Mouse (Mus musculus) mouse embryonic stem cell (cell line): ENCODE results near the gene Retreg2.

Source experiments
- in situ Hi-C, 2 experiments: fragments of 300-500 bp; cut with MboI; formaldehyde crosslinking; loops; 1 replicate in 1 of 2; 3 replicates in 1 of 2; pipeline ENCODE4 v1.14.3; 2019 to 2020; ENCODE audit warnings: low sequenced_read_pairs in 2 of 2, low pct_unique_long_range_greater_than_20kb in 1 of 2, mixed read lengths in 1 of 2; ENCODE audit not compliant: unreplicated experiment in 1 of 2

The Retreg2 gene

DNA sequence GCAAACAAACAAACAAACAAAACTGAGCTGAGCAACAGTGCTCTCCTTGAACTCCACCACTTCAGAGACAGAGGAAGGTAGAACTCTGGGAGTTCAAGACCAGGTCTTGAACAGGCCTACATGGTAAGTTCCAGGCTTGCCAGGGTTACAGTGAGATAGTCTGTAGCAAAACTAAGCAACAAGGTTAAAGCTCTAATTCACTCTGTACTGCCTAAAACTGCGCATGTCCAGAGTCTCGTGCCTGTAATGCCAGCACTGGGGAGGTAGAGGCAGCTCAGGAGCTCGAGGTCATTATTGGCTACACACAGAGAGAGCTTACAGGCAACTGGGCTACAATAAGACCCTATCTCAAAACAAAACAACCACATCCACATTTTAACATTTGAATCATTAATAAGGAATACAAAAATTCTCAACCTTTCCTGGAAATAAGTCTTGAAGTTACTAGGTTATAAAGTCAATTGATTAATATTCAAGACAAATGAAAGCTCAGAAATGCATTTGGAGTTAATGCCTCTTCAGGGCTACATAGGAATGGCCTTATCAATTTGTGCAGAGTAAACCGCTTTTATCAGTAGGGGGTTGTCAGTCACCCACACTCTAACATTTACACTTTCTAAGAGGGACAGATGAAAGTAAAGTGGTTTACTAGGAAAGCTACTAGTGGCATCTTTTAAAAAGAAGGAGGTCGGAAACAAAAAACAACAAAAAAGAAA lies 17.1 kb downstream of the Retreg2 start:
- in situ Hi-C loops: no loop called here

DNA sequence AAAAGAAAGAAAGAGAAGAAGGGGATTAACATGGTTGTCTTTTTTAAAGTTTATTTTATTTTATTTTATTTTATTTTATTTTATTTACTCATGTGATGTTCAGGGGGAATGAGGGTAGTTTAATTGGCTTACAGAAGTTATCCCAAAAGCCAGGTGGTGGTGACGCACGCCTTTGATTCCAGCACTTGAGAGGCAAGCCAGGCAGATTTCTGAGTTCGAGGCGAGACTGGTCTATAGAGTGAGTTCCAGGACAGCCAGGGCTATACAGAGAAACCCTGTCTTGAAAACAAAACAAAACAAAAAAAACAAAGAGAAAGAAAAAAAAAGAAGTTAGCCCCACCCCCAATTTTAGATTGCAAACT lies 17.7 kb downstream of the Retreg2 start:
- in situ Hi-C loops: no loop called here

GRCm38 (mm10) chr1:75168093-75168471 lies 25.5 kb downstream of the Retreg2 start:
- in situ Hi-C loops: no loop called here

GRCm38 (mm10) chr1:75168472-75169464 lies 26.2 kb downstream of the Retreg2 start, which contains the start of gene Zfand2b:
Zfand2b (plus strand) TSS chr1:75168646.
- in situ Hi-C loops: no loop called here

GRCm38 (mm10) chr1:75179334-75180104 lies 36.9 kb downstream of the Retreg2 start:
- in situ Hi-C loops: loop anchor here in 1 of 2 experiments (10.0 kb wide), 1 partner anchor 75 kb away; no protein-coding TSS in a partner anchor

- in situ Hi-C loops: loop anchor here in 1 of 2 experiments (10.0 kb wide), 1 partner anchor 75 kb away; no protein-coding TSS in a partner anchor
Measured at GRCm38 (mm10) chr1:75180105-75180590, 37.6 kb downstream of the Retreg2 start, which contains the start of gene Abcb6. Abcb6 (minus strand) TSS chr1:75180392.

GRCm38 (mm10) chr1:75180741-75181140 lies 38.2 kb downstream of the Retreg2 start:
- in situ Hi-C loops: loop anchor here in 1 of 2 experiments (10.0 kb wide), 1 partner anchor 74 kb away; no protein-coding TSS in a partner anchor

- in situ Hi-C loops: loop anchor here in 1 of 2 experiments (10.0 kb wide), 1 partner anchor 73 kb away; no protein-coding TSS in a partner anchor
Measured at GRCm38 (mm10) chr1:75181377-75181870, 38.8 kb downstream of the Retreg2 start.

DNA sequence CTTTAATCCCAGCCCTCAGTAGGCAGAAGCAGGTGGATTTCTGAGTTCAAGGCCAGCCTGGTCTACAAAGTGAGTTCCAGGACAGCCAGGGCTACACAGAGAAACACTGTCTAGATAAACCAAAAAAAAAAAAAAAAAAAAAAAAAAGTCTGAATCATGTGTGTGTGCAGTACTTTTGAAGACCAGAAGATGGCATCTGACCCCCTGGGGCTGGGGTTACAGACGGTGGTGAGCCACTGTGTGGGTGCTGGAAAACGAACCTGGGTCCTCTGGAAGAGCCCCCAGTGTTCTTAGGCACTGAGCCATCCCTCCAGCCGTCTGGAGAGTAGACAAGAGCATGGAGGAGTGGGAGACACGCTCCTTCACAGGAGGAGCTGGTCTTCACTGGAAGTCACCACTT lies 39.6 kb downstream of the Retreg2 start:
- in situ Hi-C loops: loop anchor here in 1 of 2 experiments (10.0 kb wide), 1 partner anchor 73 kb away; no protein-coding TSS in a partner anchor

DNA sequence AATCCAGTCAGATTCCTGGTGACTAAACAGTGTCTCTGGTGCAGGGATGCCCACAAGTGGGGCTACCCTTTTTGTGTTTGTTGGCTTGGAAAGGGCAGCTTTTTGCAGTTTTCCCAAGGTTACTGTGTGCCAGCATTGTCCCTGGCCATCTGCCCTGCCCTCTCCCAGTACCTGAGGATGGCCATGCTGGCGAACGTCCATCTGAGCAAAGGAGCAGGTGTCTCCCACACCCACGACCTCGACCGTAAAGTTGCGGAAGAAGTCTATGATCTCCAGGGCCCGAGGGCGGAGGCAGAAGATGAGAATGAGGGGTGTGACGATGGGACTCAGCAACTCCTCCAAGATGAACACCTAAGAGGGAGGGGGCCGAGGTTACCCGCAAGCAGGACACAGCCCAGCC lies 42.9 kb downstream of the Retreg2 start:
- in situ Hi-C loops: loop anchor here in 1 of 2 experiments (10.0 kb wide), 1 partner anchor 69 kb away; no protein-coding TSS in a partner anchor

GRCm38 (mm10) chr1:75187126-75187525 lies 44.5 kb downstream of the Retreg2 start:
- in situ Hi-C loops: loop anchor here in 1 of 2 experiments (10.0 kb wide), 1 partner anchor 68 kb away; no protein-coding TSS in a partner anchor

DNA sequence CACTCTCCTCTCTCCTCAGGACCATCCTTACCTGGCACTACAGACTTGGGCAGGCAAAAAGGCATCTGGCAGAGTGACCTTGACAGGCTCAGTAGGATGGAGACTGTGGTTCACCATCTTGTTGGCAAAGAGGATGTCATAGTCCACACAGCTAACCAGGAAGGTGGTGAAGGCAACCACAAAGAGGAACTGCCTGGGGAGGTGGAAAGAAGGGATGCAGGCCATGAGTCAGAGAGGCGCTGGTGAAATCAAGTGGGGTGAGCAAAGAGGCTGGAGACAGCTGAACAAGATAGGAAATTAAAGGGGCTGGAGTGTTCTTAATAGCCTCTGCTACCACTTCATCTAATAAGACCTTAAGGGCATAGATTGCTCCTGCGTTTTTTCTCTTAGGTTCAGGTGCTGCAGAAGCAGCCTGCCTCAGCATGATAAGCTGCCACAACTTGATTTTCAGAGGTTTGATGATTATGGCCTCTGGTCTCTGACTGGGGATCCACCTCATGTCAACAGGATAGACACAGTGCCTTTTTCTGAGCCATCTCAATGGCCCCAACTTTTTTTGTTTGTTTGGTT lies 45.4 kb downstream of the Retreg2 start:
- in situ Hi-C loops: loop anchor here in 1 of 2 experiments (10.0 kb wide), 1 partner anchor 67 kb away; no protein-coding TSS in a partner anchor

- in situ Hi-C loops: no loop called here
Measured at GRCm38 (mm10) chr1:75190577-75190976, 48.0 kb downstream of the Retreg2 start.

- in situ Hi-C loops: no loop called here
Measured at GRCm38 (mm10) chr1:75191258-75191621, 48.7 kb downstream of the Retreg2 start.

DNA sequence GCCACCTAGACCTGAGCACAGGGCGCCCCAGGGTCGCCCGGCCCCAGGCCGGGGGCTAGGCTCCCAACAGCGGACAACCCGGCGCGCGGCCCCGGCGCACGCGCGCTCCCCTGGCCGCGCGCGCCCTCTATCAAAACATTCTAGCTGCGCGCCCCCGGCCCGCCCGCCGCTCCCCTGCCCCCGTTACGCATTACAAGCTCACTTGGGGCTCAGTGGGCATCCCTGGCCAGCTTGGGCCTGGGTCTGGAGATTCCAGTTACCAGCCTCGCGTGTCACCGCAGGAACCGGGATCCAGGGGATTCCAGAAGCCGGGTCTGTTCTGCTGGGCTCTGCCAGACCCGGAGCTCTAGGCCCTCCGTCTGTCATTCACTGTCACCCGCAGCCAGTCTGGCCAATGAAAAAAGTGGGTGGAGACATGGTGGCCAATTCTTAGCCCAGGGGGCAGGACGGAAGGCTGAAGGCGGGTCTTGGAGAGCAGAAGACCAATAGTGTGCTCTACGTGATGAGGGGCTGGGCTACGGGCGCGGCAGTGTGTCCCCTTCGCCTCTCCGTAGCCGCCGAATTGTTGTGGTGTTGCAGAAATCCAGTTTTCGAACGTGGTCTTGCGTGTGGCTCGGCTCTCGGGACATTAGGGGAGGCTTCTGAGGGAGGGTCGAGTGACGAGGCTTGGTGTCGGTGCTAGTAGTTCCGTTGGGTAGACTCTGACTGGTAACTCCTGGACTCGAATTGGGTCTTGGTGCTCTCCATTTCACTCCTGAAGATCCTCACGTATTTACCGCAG lies 49.2 kb downstream of the Retreg2 start, which contains the start of the genes Ankzf1 and Atg9a:
Gene Ankzf1, plus strand, starts transcription at position 530 of the 781 bp plus-strand sequence.
Gene Atg9a, minus strand, starts transcription at position 575 of the 781 bp plus-strand sequence.
- in situ Hi-C loops: no loop called here

DNA sequence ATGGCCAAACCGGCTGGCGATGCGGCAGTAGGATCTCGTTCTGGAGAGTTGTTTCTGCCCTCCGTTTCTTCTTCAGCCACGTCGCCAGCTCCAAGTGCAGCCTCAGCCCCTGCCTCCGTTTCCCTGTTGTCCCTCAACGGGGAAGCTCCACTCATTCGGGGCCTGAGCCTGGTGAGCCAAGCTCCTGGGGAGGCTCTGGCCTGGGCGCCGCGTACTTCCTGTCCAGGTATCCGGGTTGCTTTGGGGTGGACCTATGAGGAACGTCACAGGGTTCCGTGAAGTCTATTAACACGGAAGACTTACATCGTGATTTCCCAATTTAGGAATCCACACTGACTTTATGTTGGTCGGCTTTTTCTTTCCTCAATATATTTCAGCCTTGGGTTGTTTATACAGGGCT lies 49.9 kb downstream of the Retreg2 start:
- in situ Hi-C loops: no loop called here
